Mouse (Mus musculus): Measurements from ENCODE around the gene Tmem192.

DNA sequence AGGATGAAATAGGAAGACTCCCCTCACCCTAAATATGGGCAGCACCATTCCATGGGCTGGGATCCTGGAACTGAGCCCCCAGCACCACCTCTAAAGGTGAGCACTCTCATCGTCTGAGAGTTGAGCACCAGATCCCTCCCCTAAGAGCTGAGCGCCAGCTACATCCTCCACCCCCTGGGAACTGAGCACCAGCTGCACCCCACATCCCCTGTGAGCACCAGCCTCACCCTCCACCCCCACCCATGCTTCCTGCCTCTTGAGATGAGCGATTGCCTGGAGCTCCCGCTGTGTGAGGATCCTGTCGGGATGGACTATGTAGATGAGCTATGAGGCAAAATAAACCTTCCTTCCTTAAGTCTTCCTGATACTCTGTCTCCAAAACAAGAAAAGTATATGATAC, 4.0 kb upstream of the Tmem192 start:
- TF ChIP-seq POLR2A (IDR thresholded peaks at IDR 0.05; ENCODE audit: control insufficient read depth, low read depth, low read length) (no peak), CTCF (IDR thresholded peaks at IDR 0.05; ENCODE audit: control insufficient read depth, insufficient read depth, insufficient replicate concordance, low read depth, low read length) (no peak)
